Mouse (Mus musculus): ENCODE measurements around the gene Adap2.

GRCm38 (mm10) chr11:80212282-80212681 is 58.4 kb downstream of the Adap2 start:
- TF ChIP-seq SIN3A (IDR thresholded peaks at IDR 0.05; ENCODE audit: low read length): no peak
- TF ChIP-seq USF1 (IDR thresholded peaks at IDR 0.05; ENCODE audit: low read depth, low read length): no peak
- no peak for TF ChIP-seq E2F4 (IDR thresholded peaks at IDR 0.05; ENCODE audit: insufficient replicate concordance, low read depth, low read length)
- TF ChIP-seq ZKSCAN1 (IDR thresholded peaks at IDR 0.05; ENCODE audit: borderline replicate concordance, low read depth, low read length): no peak
- no peak for TF ChIP-seq POLR2A (IDR thresholded peaks at IDR 0.05; ENCODE audit: low read depth, low read length)
- TF ChIP-seq CTCF (conservative IDR thresholded peaks at IDR 0.05 in 1 of 2, IDR thresholded peaks at IDR 0.05 in 1 of 2; ENCODE audit: low read depth in 2 of 2, low read length in 2 of 2): no peak
- TF ChIP-seq CHD2 (IDR thresholded peaks at IDR 0.05; ENCODE audit: low read length): no peak
- no peak for TF ChIP-seq HCFC1 (IDR thresholded peaks at IDR 0.05; ENCODE audit: low read depth, low read length)
- no peak for TF ChIP-seq RAD21 (IDR thresholded peaks at IDR 0.05; ENCODE audit: low read depth, low read length)

Measured in CH12.LX (cell line).